Mouse (Mus musculus) neural tube, postnatal 0 days (tissue): ENCODE measurements around the gene Vmn1r168. TPM values are rescaled to one million over a fixed set of nuclear protein-coding genes. Genes with fewer than 3 reads are reported as not detected.

Experiments
- polyA plus RNA-seq: library from polyadenylated mRNA; unstranded; fragments of >200 nt; fragmentation: Nextera tagmentation; extraction: Ambion mirVana; gene quantifications from 2 replicates; pipeline ENCODE4 v1.2.1, GENCODE M21; 2015

Vmn1r168 gene
- not detected in 2 replicates for polyA plus RNA-seq

DNA sequence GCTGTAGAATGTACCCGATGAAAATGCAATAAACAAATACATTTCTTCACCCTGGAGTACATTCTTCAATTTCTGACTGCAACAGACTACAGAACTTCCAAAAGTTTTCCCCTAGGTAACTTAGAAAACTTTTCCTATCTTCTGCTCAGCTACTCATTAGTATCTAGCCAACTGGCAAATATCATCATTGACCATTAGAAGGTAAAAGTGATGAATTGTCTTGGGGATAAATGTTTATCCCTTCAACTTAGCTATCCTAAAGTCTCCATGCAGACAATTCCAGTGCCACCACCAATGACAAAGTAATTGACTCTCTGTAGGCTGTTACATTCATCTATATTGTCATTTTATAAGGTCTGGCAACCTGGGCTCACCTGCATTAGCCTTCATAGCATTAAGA, at the start of gene Vmn1r168:
Gene Vmn1r168, plus strand, starts transcription at position 301 of the 400 bp plus-strand sequence.

DNA sequence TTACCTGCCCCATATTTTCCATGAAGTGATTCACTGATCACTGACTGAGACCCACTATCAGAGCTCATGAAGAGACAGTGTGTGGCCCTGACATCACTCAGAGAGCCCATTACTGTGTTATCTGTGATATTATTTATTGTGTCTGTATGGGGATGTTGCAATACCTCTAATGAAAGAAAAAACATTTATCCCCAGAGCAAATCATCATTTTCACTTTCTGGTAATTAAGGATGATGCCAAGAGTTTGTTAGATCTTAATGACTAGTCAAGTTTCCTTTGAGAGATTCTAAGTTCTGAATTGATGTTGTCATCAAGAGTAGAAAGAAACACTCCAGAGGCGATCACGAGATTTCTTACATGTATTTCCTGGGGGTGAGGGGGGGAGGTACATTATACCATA, 32.4 kb upstream of the Vmn1r168 start, which contains the start of gene Vmn1r167:
Gene Vmn1r167, minus strand, starts transcription at position 101 of the 400 bp plus-strand sequence.

GRCm38 (mm10) chr7:23575226-23575625, 35.7 kb downstream of the Vmn1r168 start, which contains the start of gene Vmn1r169:
Vmn1r169 (plus strand) TSS chr7:23575526.

Other genes with a start within 250 kb of the Vmn1r168 start
- not detected in 2 replicates for gene Nlrp4e, start 238.5 kb upstream of the Vmn1r168 start, polyA plus RNA-seq
- gene Nlrp5, start 153.8 kb upstream of the Vmn1r168 start, polyA plus RNA-seq, result not detected in 2 replicates
- gene Vmn1r167, start 32.5 kb upstream of the Vmn1r168 start, polyA plus RNA-seq, result not detected in 2 replicates
- gene Vmn1r169, start 35.8 kb downstream of the Vmn1r168 start, polyA plus RNA-seq, result not detected in 2 replicates
- gene Vmn1r170, start 66.4 kb downstream of the Vmn1r168 start, polyA plus RNA-seq, result not detected in 2 replicates
- not detected in 2 replicates for gene Vmn1r171, start 91.0 kb downstream of the Vmn1r168 start, polyA plus RNA-seq
- not detected in 2 replicates for gene Vmn1r172, start 118.6 kb downstream of the Vmn1r168 start, polyA plus RNA-seq
- not detected in 2 replicates for gene Vmn1r173, start 161.0 kb downstream of the Vmn1r168 start, polyA plus RNA-seq
- not detected in 2 replicates for gene Vmn1r174, start 212.5 kb downstream of the Vmn1r168 start, polyA plus RNA-seq